Mouse (Mus musculus): ENCODE results near the gene Ttn. TPM values are rescaled to one million over a fixed set of nuclear protein-coding genes. Genes with fewer than 3 reads are reported as not detected.

Gene Ttn
- polyA plus RNA-seq, 1 experiment from 2014 or later: 0.40 TPM

- Histone ChIP-seq H3K9ac (no peak overlapping the region), H3K27ac (no peak overlapping the region), H3K4me1 (no peaks in the 10 kb centered on the region), H3K36me3 (ENCODE audit: poor library complexity, severe bottlenecking) (peaks cover 90% of the 10 kb centered on the region), H3K27me3 (no peaks in the 10 kb centered on the region), H3K9me3 (replicated peaks) (no peaks in the 10 kb centered on the region), H3K4me2 (no peak overlapping the region), H3K4me3 (no peak overlapping the region)
- no peak for ATAC-seq
- 88% methylated on average over 12 of the region's 12 CpGs for WGBS
Observed at GRCm38 (mm10) chr2:76690436-76691204, 291.7 kb downstream of the Ttn start.

DNA sequence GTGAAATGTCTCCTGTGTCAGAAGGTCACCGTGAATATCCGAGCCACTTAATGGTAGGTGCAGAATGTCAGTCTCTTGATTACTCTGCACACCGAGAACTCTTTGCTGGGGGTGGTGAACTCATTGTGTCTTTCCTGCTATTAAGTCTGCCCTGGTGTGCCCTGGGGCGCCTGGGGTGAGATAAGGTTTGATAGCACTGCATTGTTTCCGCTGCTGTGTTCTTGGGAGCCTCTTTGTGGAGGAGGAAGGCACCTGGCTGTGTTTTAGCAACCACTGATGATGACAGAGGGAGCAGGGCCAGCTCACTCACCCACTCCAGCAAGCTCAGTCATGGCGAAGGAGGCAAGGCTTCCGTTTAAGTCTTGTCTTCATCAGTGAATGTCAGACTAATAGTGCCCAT, 294.2 kb downstream of the Ttn start:
- Histone ChIP-seq H3K27me3 (no peaks in the 10 kb centered on the region), H3K4me3 (no peak overlapping the region), H3K4me1 (no peaks in the 10 kb centered on the region), H3K9me3 (replicated peaks) (no peaks in the 10 kb centered on the region), H3K9ac (no peak overlapping the region), H3K27ac (no peak overlapping the region), H3K36me3 (ENCODE audit: poor library complexity, severe bottlenecking) (peaks cover 89% of the 10 kb centered on the region), H3K4me2 (no peak overlapping the region)
- no peak for ATAC-seq
- 74% methylated on average over 7 of the region's 7 CpGs for WGBS

- Histone ChIP-seq H3K9ac (no peak overlapping the region), H3K4me1 (no peaks in the 10 kb centered on the region), H3K4me2 (no peak overlapping the region), H3K9me3 (replicated peaks) (no peaks in the 10 kb centered on the region), H3K36me3 (ENCODE audit: poor library complexity, severe bottlenecking) (peaks cover 89% of the 10 kb centered on the region), H3K27me3 (no peaks in the 10 kb centered on the region), H3K27ac (no peak overlapping the region), H3K4me3 (no peak overlapping the region)
- 81% methylated on average over 3 of the region's 3 CpGs for WGBS
- no peak for ATAC-seq
Observed at GRCm38 (mm10) chr2:76687608-76688007, 294.7 kb downstream of the Ttn start.

- Histone ChIP-seq H3K27ac (no peak overlapping the region), H3K36me3 (ENCODE audit: poor library complexity, severe bottlenecking) (peaks cover 89% of the 10 kb centered on the region), H3K4me1 (no peaks in the 10 kb centered on the region), H3K4me2 (no peak overlapping the region), H3K27me3 (no peaks in the 10 kb centered on the region), H3K4me3 (no peak overlapping the region), H3K9ac (no peak overlapping the region), H3K9me3 (replicated peaks) (no peaks in the 10 kb centered on the region)
- ATAC-seq: no peak
- 93% methylated on average over 3 of the region's 3 CpGs for WGBS
Observed at GRCm38 (mm10) chr2:76686986-76687385, 295.4 kb downstream of the Ttn start.

DNA sequence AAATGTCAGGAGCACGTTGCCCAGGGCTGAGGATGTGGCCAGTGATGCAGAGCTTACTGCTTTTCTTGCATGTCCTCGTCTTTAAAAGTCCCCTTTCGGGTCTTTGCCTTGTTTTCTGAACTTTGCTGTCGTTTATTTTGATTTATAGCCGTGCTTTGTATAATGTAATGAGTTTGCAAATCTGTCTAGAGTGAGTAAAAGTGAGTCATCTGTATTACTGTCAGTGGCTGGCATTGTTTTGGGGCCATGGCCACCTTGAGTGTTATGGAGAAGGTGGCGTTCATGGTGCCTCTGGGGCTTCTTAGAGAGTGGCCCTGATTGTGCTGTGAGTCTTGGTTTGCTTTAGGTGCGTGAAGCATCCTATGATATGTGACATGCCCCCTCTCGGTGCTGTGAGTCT, 300.0 kb downstream of the Ttn start:
- Histone ChIP-seq H3K27me3 (no peaks in the 10 kb centered on the region), H3K27ac (no peak overlapping the region), H3K9me3 (replicated peaks) (no peaks in the 10 kb centered on the region), H3K9ac (no peak overlapping the region), H3K36me3 (ENCODE audit: poor library complexity, severe bottlenecking) (peaks cover 63% of the 10 kb centered on the region), H3K4me1 (peaks cover 3% of the 10 kb centered on the region; the same call in 1 of the 2 replicates), H3K4me2 (no peak overlapping the region), H3K4me3 (no peak overlapping the region)
- no peak for ATAC-seq
- 90% methylated on average over 8 of the region's 8 CpGs for WGBS

- H3K27me3 ChIP-seq: no peaks in the 10 kb centered on the region
- H3K4me2 ChIP-seq: peak overlapping the region; percentile 77
- peak overlapping the region; percentile 89 for H3K4me3 ChIP-seq
- peak overlapping the region; percentile 90 for H3K9ac ChIP-seq
- H3K27ac ChIP-seq: no peak overlapping the region
- H3K4me1 ChIP-seq: peaks cover 31% of the 10 kb centered on the region
- WGBS: 62% methylated on average over 13 of the region's 13 CpGs
- H3K9me3 ChIP-seq (replicated peaks): no peaks in the 10 kb centered on the region
- ATAC-seq: no peak
- peaks cover 8% of the 10 kb centered on the region for H3K36me3 ChIP-seq (ENCODE audit: poor library complexity, severe bottlenecking)
Observed at GRCm38 (mm10) chr2:76676401-76677226, 305.7 kb downstream of the Ttn start.

DNA sequence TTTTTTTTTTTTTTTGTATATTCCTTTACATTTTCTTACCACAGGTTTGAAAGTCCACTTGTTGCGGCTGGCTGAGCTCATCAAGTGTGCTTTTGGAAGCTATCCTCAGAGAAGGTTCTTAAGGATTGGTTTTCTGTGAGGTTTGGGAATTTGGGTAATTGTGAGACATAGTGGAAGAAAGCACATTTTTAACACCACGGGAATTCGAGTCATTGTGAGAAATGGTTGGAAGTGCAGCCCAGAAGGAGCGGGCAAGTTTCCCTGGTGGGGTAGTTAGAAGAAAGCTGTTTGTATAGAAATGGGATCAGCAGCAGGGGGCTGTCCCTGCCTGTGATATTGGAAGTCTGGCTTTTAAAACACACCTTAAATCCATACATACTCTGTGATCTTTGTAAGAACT, 306.4 kb downstream of the Ttn start:
- 7% methylated on average over 4 of the region's 4 CpGs for whole genome bisulfite sequencing
- ATAC-seq: no peak

DNA sequence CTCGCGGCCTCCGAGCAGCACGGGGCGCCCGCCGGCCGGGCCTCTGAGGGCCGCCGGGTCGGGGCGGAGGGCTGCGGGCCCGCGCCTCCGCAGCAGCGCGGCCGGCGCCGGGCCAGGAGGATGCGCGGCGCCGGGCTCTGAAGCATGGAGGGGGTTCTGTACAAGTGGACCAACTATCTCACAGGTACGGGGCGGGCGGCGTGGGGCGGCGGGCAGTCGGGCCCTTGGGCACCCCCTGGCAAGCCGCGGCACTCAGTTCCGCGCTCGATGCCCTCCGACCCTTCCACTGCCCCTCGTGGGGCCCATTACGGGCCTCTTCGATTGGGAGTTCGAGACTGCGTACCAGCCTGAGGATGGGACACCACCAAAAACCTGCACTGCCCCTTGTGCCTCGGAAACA, 306.9 kb downstream of the Ttn start:
- H3K36me3 ChIP-seq (ENCODE audit: poor library complexity, severe bottlenecking): peaks cover 5% of the 10 kb centered on the region; the same call in 1 of the 2 replicates
- under 1% methylated on average over 41 of the region's 44 CpGs for WGBS
- H3K9me3 ChIP-seq (replicated peaks): no peaks in the 10 kb centered on the region
- H3K4me1 ChIP-seq: peaks cover 32% of the 10 kb centered on the region
- H3K4me3 ChIP-seq: peak overlapping the region; percentile 89
- H3K4me2 ChIP-seq: peak overlapping the region; percentile 77
- H3K27me3 ChIP-seq: no peaks in the 10 kb centered on the region
- H3K9ac ChIP-seq: peak overlapping the region; percentile 90
- peak overlapping the region; percentile 81 for H3K27ac ChIP-seq
- ATAC-seq: 0 out of 2 replicates have a peak, but pooled peaks have one; percentile 46

More for the DNA sequence above, 306.4 kb downstream of the Ttn start:
- Histone ChIP-seq H3K4me1 (peaks cover 32% of the 10 kb centered on the region), H3K27ac (no peak overlapping the region), H3K9ac (peak overlapping the region; percentile 90), H3K27me3 (no peaks in the 10 kb centered on the region), H3K4me3 (peak overlapping the region; percentile 89), H3K4me2 (peak overlapping the region; percentile 77), H3K9me3 (replicated peaks) (no peaks in the 10 kb centered on the region), H3K36me3 (ENCODE audit: poor library complexity, severe bottlenecking) (peaks cover 5% of the 10 kb centered on the region; the same call in 1 of the 2 replicates)

- Histone ChIP-seq H3K4me2 (peak within 1 kb of the TSS; percentile 77), H3K4me3 (peak within 1 kb of the TSS; percentile 89), H3K9ac (peak within 1 kb of the TSS; percentile 90), H3K27me3 (no peaks in the 10 kb centered on the region), H3K9me3 (replicated peaks) (no peaks in the 10 kb centered on the region), H3K36me3 (ENCODE audit: poor library complexity, severe bottlenecking) (peaks cover under 1% of the 10 kb centered on the region; the same call in 1 of the 2 replicates), H3K4me1 (peaks cover 32% of the 10 kb centered on the region), H3K27ac (peak within 1 kb of the TSS; percentile 81)
- peak; percentile 74 for ATAC-seq
- WGBS: 7% methylated on average over 28 of the region's 52 CpGs
Observed at GRCm38 (mm10) chr2:76674725-76675427, 307.5 kb downstream of the Ttn start, which contains the start of gene Plekha3. Gene Plekha3 (plus strand): TSS chr2:76675281.

- no peak for ATAC-seq
- WGBS: 39% methylated on average over 7 of the region's 7 CpGs
- Histone ChIP-seq H3K27ac (peak overlapping the region; percentile 57; the same call in 1 of the 2 replicates), H3K9ac (no peak overlapping the region), H3K36me3 (ENCODE audit: poor library complexity, severe bottlenecking) (no peaks in the 10 kb centered on the region; the same call in 1 of the 2 replicates), H3K4me2 (peak overlapping the region; percentile 72), H3K9me3 (replicated peaks) (no peaks in the 10 kb centered on the region), H3K27me3 (no peaks in the 10 kb centered on the region), H3K4me1 (peaks cover 32% of the 10 kb centered on the region), H3K4me3 (peak overlapping the region; percentile 48; the same call in 1 of the 2 replicates)
Observed at GRCm38 (mm10) chr2:76673472-76674081, 308.8 kb downstream of the Ttn start.

DNA sequence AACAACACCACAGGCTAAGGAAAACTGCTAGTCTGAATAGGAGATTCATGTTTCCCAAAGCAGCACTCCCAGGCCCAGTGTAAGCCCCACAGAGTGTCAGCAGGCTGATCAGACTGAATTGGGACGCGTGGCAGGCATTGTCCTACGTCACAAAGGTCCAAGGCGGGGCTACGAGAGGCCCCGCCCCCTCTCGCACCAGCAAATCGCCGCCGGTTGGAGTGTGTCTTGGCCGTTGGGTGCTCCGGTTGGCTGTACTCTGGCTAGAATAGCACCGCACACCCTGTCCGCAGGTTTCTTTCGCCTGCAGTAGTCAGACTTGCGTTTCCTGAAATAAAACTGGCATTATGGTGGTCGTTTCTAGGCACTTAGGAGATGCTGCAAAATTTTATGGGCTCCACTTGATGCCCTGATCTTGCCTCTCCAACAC, 309.4 kb downstream of the Ttn start, which contains the start of gene Fkbp7:
Fkbp7 (minus strand) TSS at position 151 of the 427 bp plus-strand sequence.
- Histone ChIP-seq H3K4me2 (peak within 1 kb of the TSS; percentile 72), H3K9ac (peak within 1 kb of the TSS; percentile 72), H3K9me3 (replicated peaks) (no peaks in the 10 kb centered on the region), H3K4me3 (peak within 1 kb of the TSS; percentile 48), H3K27me3 (no peaks in the 10 kb centered on the region), H3K27ac (peak within 1 kb of the TSS; percentile 57), H3K4me1 (peaks cover 32% of the 10 kb centered on the region), H3K36me3 (ENCODE audit: poor library complexity, severe bottlenecking) (no peaks in the 10 kb centered on the region)
- peak; percentile 95 for ATAC-seq
- under 1% methylated on average over 17 of the region's 17 CpGs for WGBS

Data from forebrain, embryonic 13.5 days (tissue).